Mouse (Mus musculus): Measurements from ENCODE around the gene Igdcc3. TPM values are rescaled to one million over a fixed set of nuclear protein-coding genes. Genes with fewer than 3 reads are reported as not detected.
A peak's percentile ranks its signal among the peaks of the same experiment; 100 is the strongest.
"Not testable (repeated sequence)": the region's sequence is repeated elsewhere in the genome, so short reads cannot be mapped to it uniquely, and the experiment has no call there.

Gene Igdcc3
- polyA plus RNA-seq, 1 experiment from 2014 or later = 17.0 TPM

- Histone ChIP-seq H3K4me3 (ENCODE audit: low read depth, low read length) (no peak overlapping the region), H3K4me2 (ENCODE audit: low read depth, low read length) (no peak overlapping the region), H3K9me3 (replicated peaks; ENCODE audit: control insufficient read depth, low read length) (no peaks in the 10 kb centered on the region), H3K27ac (replicated peaks; ENCODE audit: low read depth, low read length) (no peak overlapping the region), H3K9ac (replicated peaks; ENCODE audit: low read length) (no peak overlapping the region), H3K27me3 (ENCODE audit: control insufficient read depth, insufficient read depth, low read length) (no peaks in the 10 kb centered on the region), H3K36me3 (replicated peaks; ENCODE audit: control insufficient read depth, insufficient read depth, low read depth, low read length) (no peaks in the 10 kb centered on the region), H3K4me1 (ENCODE audit: control insufficient read depth, insufficient read depth, low read length) (no peaks in the 10 kb centered on the region)
- no peak for DNase-seq (ENCODE audit: low spot score)
- ATAC-seq (replicated peaks; ENCODE audit: insufficient number of reproducible peaks, low FRiP score, low TSS enrichment, low read depth) = no peak
- WGBS = 52% methylated on average over 8 of the region's 8 CpGs
Measured at GRCm38 (mm10) chr9:65216972-65217371, 76.0 kb downstream of the Igdcc3 start.

- Histone ChIP-seq H3K27me3 (ENCODE audit: control insufficient read depth, insufficient read depth, low read length) (no peaks in the 10 kb centered on the region), H3K27ac (replicated peaks; ENCODE audit: low read depth, low read length) (no peak overlapping the region), H3K9me3 (replicated peaks; ENCODE audit: control insufficient read depth, low read length) (no peaks in the 10 kb centered on the region), H3K9ac (replicated peaks; ENCODE audit: low read length) (no peak overlapping the region), H3K4me1 (ENCODE audit: control insufficient read depth, insufficient read depth, low read length) (no peaks in the 10 kb centered on the region), H3K4me3 (ENCODE audit: low read depth, low read length) (no peak overlapping the region), H3K36me3 (replicated peaks; ENCODE audit: control insufficient read depth, insufficient read depth, low read depth, low read length) (no peaks in the 10 kb centered on the region), H3K4me2 (ENCODE audit: low read depth, low read length) (no peak overlapping the region; the same call in 1 of the 2 replicates)
- DNase-seq (ENCODE audit: low spot score) (no peak), ATAC-seq (replicated peaks; ENCODE audit: insufficient number of reproducible peaks, low FRiP score, low TSS enrichment, low read depth) (no peak)
- WGBS = 55% methylated on average over 6 of the region's 6 CpGs
Measured at GRCm38 (mm10) chr9:65217661-65218060, 76.7 kb downstream of the Igdcc3 start.

DNA sequence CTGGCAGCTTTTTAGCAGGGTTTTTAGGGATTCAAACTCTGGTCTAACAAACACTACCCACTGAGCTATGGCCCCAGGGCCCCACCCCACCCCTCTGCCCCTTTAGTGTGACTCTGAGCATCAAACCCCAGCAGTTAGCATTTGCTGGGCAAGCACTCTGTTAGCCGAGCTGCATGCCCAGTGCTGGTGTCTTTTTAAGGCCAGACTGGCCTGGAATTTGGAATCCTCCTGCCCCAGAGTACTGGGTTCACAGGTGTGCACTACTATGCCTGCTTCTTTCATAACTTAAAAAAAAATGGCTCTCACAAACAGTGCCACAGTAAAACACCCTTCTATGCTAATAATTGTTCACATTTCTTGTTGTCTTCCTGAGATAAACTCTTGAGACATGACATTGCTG, 77.9 kb downstream of the Igdcc3 start:
- WGBS = 69% methylated on average over 1 of the region's 1 CpGs
- Histone ChIP-seq H3K27ac (replicated peaks; ENCODE audit: low read depth, low read length) (no peak overlapping the region), H3K9ac (replicated peaks; ENCODE audit: low read length) (no peak overlapping the region), H3K36me3 (replicated peaks; ENCODE audit: control insufficient read depth, insufficient read depth, low read depth, low read length) (no peaks in the 10 kb centered on the region), H3K4me1 (ENCODE audit: control insufficient read depth, insufficient read depth, low read length) (no peaks in the 10 kb centered on the region), H3K27me3 (ENCODE audit: control insufficient read depth, insufficient read depth, low read length) (no peaks in the 10 kb centered on the region), H3K4me3 (ENCODE audit: low read depth, low read length) (no peak overlapping the region), H3K9me3 (replicated peaks; ENCODE audit: control insufficient read depth, low read length) (no peaks in the 10 kb centered on the region), H3K4me2 (ENCODE audit: low read depth, low read length) (no peak overlapping the region)
- DNase-seq (ENCODE audit: low spot score) (no peak), ATAC-seq (replicated peaks; ENCODE audit: insufficient number of reproducible peaks, low FRiP score, low TSS enrichment, low read depth) (no peak)

GRCm38 (mm10) chr9:65220398-65220797, 79.4 kb downstream of the Igdcc3 start:
- 33% methylated on average over 3 of the region's 3 CpGs for WGBS
- not testable (repeated sequence) for H3K4me2 ChIP-seq (ENCODE audit: low read depth, low read length); H3K27me3 ChIP-seq (ENCODE audit: control insufficient read depth, insufficient read depth, low read length); H3K9me3 ChIP-seq (replicated peaks; ENCODE audit: control insufficient read depth, low read length); H3K27ac ChIP-seq (replicated peaks; ENCODE audit: low read depth, low read length); H3K36me3 ChIP-seq (replicated peaks; ENCODE audit: control insufficient read depth, insufficient read depth, low read depth, low read length); H3K4me1 ChIP-seq (ENCODE audit: control insufficient read depth, insufficient read depth, low read length); H3K9ac ChIP-seq (replicated peaks; ENCODE audit: low read length); DNase-seq (ENCODE audit: low spot score); ATAC-seq (replicated peaks; ENCODE audit: insufficient number of reproducible peaks, low FRiP score, low TSS enrichment, low read depth); H3K4me3 ChIP-seq (ENCODE audit: low read depth, low read length)

DNA sequence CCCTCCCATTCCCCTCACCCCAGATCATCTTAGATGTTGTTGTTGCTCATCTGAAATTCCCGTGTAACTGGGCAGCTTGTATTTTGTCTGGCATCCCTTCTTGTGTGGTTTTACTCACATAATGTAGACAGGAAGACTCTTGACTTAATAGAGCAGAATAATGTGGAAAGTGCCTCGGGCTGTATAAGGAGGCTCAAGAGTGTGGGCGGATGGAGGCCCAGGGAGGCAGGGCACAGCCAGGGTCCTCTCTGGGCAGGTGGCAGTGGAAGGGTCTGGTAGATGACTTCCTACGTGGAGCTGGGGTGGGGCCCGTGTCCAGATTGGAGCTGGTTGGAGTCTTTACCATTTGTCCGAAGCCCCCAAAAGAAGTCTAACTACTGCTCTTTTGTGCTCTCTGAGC, 82.9 kb downstream of the Igdcc3 start:
- no peaks in the 10 kb centered on the region for H3K36me3 ChIP-seq (replicated peaks; ENCODE audit: control insufficient read depth, insufficient read depth, low read depth, low read length)
- H3K4me2 ChIP-seq (ENCODE audit: low read depth, low read length) = no peak overlapping the region
- no peak overlapping the region for H3K9ac ChIP-seq (replicated peaks; ENCODE audit: low read length)
- no peak overlapping the region for H3K27ac ChIP-seq (replicated peaks; ENCODE audit: low read depth, low read length)
- no peaks in the 10 kb centered on the region for H3K9me3 ChIP-seq (replicated peaks; ENCODE audit: control insufficient read depth, low read length)
- no peaks in the 10 kb centered on the region for H3K27me3 ChIP-seq (ENCODE audit: control insufficient read depth, insufficient read depth, low read length)
- DNase-seq (ENCODE audit: low spot score) (no peak), ATAC-seq (replicated peaks; ENCODE audit: insufficient number of reproducible peaks, low FRiP score, low TSS enrichment, low read depth) (no peak)
- no peaks in the 10 kb centered on the region for H3K4me1 ChIP-seq (ENCODE audit: control insufficient read depth, insufficient read depth, low read length)
- WGBS = 80% methylated on average over 6 of the region's 6 CpGs
- H3K4me3 ChIP-seq (ENCODE audit: low read depth, low read length) = no peak overlapping the region

- no peaks in the 10 kb centered on the region for H3K9me3 ChIP-seq (replicated peaks; ENCODE audit: control insufficient read depth, low read length)
- peaks cover 2% of the 10 kb centered on the region; the same call in 1 of the 2 replicates for H3K36me3 ChIP-seq (replicated peaks; ENCODE audit: control insufficient read depth, insufficient read depth, low read depth, low read length)
- no peak overlapping the region for H3K4me2 ChIP-seq (ENCODE audit: low read depth, low read length)
- no peaks in the 10 kb centered on the region for H3K27me3 ChIP-seq (ENCODE audit: control insufficient read depth, insufficient read depth, low read length)
- H3K4me3 ChIP-seq (ENCODE audit: low read depth, low read length) = no peak overlapping the region
- DNase-seq (ENCODE audit: low spot score) (peak; percentile 66), ATAC-seq (replicated peaks; ENCODE audit: insufficient number of reproducible peaks, low FRiP score, low TSS enrichment, low read depth) (no peak)
- no peak overlapping the region for H3K27ac ChIP-seq (replicated peaks; ENCODE audit: low read depth, low read length)
- no peaks in the 10 kb centered on the region for H3K4me1 ChIP-seq (ENCODE audit: control insufficient read depth, insufficient read depth, low read length)
- 32% methylated on average over 4 of the region's 4 CpGs for WGBS
- H3K9ac ChIP-seq (replicated peaks; ENCODE audit: low read length) = no peak overlapping the region
Measured at GRCm38 (mm10) chr9:65225795-65226194, 84.8 kb downstream of the Igdcc3 start.

GRCm38 (mm10) chr9:65230250-65230649, 89.3 kb downstream of the Igdcc3 start:
- ATAC-seq (replicated peaks; ENCODE audit: insufficient number of reproducible peaks, low FRiP score, low TSS enrichment, low read depth) (no peak), DNase-seq (ENCODE audit: low spot score) (no peak)
- Histone ChIP-seq H3K4me3 (ENCODE audit: low read depth, low read length) (no peak overlapping the region), H3K9ac (replicated peaks; ENCODE audit: low read length) (no peak overlapping the region), H3K4me1 (ENCODE audit: control insufficient read depth, insufficient read depth, low read length) (no peaks in the 10 kb centered on the region), H3K9me3 (replicated peaks; ENCODE audit: control insufficient read depth, low read length) (no peaks in the 10 kb centered on the region), H3K27ac (replicated peaks; ENCODE audit: low read depth, low read length) (no peak overlapping the region), H3K4me2 (ENCODE audit: low read depth, low read length) (no peak overlapping the region), H3K27me3 (ENCODE audit: control insufficient read depth, insufficient read depth, low read length) (no peaks in the 10 kb centered on the region), H3K36me3 (replicated peaks; ENCODE audit: control insufficient read depth, insufficient read depth, low read depth, low read length) (peaks cover 2% of the 10 kb centered on the region; the same call in 1 of the 2 replicates)
- 72% methylated on average over 6 of the region's 6 CpGs for WGBS

GRCm38 (mm10) chr9:65231284-65231683, 90.3 kb downstream of the Igdcc3 start:
- H3K9me3 ChIP-seq (replicated peaks; ENCODE audit: control insufficient read depth, low read length) = no peaks in the 10 kb centered on the region
- WGBS = 58% methylated on average over 8 of the region's 8 CpGs
- H3K27ac ChIP-seq (replicated peaks; ENCODE audit: low read depth, low read length) = no peak overlapping the region
- peaks cover 2% of the 10 kb centered on the region; the same call in 1 of the 2 replicates for H3K36me3 ChIP-seq (replicated peaks; ENCODE audit: control insufficient read depth, insufficient read depth, low read depth, low read length)
- H3K4me3 ChIP-seq (ENCODE audit: low read depth, low read length) = no peak overlapping the region
- H3K27me3 ChIP-seq (ENCODE audit: control insufficient read depth, insufficient read depth, low read length) = no peaks in the 10 kb centered on the region
- no peak for DNase-seq (ENCODE audit: low spot score)
- no peak overlapping the region for H3K9ac ChIP-seq (replicated peaks; ENCODE audit: low read length)
- no peak for ATAC-seq (replicated peaks; ENCODE audit: insufficient number of reproducible peaks, low FRiP score, low TSS enrichment, low read depth)
- no peak overlapping the region for H3K4me2 ChIP-seq (ENCODE audit: low read depth, low read length)
- no peaks in the 10 kb centered on the region for H3K4me1 ChIP-seq (ENCODE audit: control insufficient read depth, insufficient read depth, low read length)

Measured in embryonic facial prominence, embryonic 11.5 days (tissue).